Mouse (Mus musculus): ENCODE results near the gene Sik2. TPM values are rescaled to one million over a fixed set of nuclear protein-coding genes. Genes with fewer than 3 reads are reported as not detected.

The Sik2 gene
- polyA plus RNA-seq, 1 experiment = 9.1 TPM

DNA sequence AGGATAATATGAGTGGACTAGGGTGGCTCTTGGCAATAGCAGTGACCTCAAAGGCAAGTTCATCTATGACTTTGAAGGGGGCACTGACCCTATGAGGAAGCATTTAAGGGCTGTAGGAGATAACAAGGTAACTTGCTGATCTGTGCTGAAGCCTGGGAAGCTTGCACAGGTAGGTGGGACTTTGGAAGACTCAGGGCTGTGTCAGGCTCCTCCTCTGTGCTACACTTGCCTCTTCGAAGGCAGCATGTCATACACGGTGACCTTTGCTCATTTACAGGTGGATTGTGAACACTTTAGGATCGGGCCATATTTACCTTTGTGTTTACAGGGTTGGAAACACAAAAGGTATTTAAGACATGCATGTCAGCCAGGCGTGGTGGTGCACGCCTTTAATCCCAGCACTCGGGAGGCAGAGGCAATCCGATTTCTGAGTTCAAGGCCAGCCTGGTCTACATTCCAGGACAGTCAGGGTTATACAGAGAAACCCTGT lies 32.7 kb upstream of the Sik2 start:
- TF ChIP-seq CTCF (IDR thresholded peaks at IDR 0.05; ENCODE audit: control insufficient read depth, insufficient read depth, insufficient read length) = no peak
- TF ChIP-seq MYOG (IDR thresholded peaks at IDR 0.05; ENCODE audit: control insufficient read depth, extremely low read depth, insufficient read length) = no peak
- no peak for TF ChIP-seq MYOD1 (IDR thresholded peaks at IDR 0.05; ENCODE audit: control insufficient read depth, insufficient read length, low read depth)
- no peak for TF ChIP-seq FOSL1 (IDR thresholded peaks at IDR 0.05; ENCODE audit: insufficient read depth, low read length, poor library complexity, severe bottlenecking)
- TF ChIP-seq CEBPB (IDR thresholded peaks at IDR 0.05; ENCODE audit: low read depth) = no peak
- H3K79me2 ChIP-seq (ENCODE audit: control insufficient read depth, insufficient read depth) = no peaks in the 10 kb centered on the region
- H3K4me3 ChIP-seq (ENCODE audit: insufficient read depth, poor library complexity, severe bottlenecking) = no peak overlapping the region
- H3ac ChIP-seq (ENCODE audit: control insufficient read depth, insufficient read length, low read depth) = no peak overlapping the region
- no peaks in the 10 kb centered on the region for H3K36me3 ChIP-seq (ENCODE audit: control insufficient read depth, insufficient read depth)
- no peaks in the 10 kb centered on the region for H3K27me3 ChIP-seq (ENCODE audit: control insufficient read depth, insufficient read depth, insufficient read length)
- no peaks in the 10 kb centered on the region for H3K79me3 ChIP-seq (ENCODE audit: low read depth)

- Histone ChIP-seq H3K36me3 (ENCODE audit: control insufficient read depth, insufficient read depth) (no peaks in the 10 kb centered on the region), H3K4me3 (ENCODE audit: insufficient read depth, poor library complexity, severe bottlenecking) (no peak overlapping the region), H3K79me2 (ENCODE audit: control insufficient read depth, insufficient read depth) (no peaks in the 10 kb centered on the region), H3ac (ENCODE audit: control insufficient read depth, insufficient read length, low read depth) (no peak overlapping the region), H3K79me3 (ENCODE audit: low read depth) (no peaks in the 10 kb centered on the region), H3K27me3 (ENCODE audit: control insufficient read depth, insufficient read depth, insufficient read length) (no peaks in the 10 kb centered on the region)
- TF ChIP-seq MYOD1 (IDR thresholded peaks at IDR 0.05; ENCODE audit: control insufficient read depth, insufficient read length, low read depth) (no peak), FOSL1 (IDR thresholded peaks at IDR 0.05; ENCODE audit: insufficient read depth, low read length, poor library complexity, severe bottlenecking) (no peak), CEBPB (IDR thresholded peaks at IDR 0.05; ENCODE audit: low read depth) (no peak)
Observed at GRCm38 (mm10) chr9:51032785-51033529, 24.1 kb upstream of the Sik2 start.

DNA sequence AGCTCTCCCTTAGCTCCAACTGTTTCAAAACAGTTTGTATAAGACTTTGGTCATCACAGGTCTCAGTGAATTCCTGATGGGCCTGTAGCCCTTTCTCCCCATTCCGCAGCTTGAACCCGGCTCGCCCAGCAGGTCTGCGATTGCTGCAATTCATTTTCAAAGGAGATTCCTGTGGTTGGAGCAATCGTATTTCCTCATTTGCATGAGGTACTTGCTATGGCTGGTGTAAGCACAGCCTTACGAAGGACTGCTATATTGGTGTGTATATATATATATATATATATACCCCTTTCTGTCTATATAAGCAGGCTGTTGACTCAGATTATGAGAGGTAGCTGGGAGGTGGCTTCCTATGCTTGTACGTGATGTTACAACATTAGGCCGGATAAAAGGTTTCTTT lies 23.4 kb upstream of the Sik2 start:
- no peak overlapping the region for H3ac ChIP-seq (ENCODE audit: control insufficient read depth, insufficient read length, low read depth)
- no peaks in the 10 kb centered on the region for H3K36me3 ChIP-seq (ENCODE audit: control insufficient read depth, insufficient read depth)
- TF ChIP-seq CTCF (IDR thresholded peaks at IDR 0.05; ENCODE audit: control insufficient read depth, insufficient read depth, insufficient read length) (no peak), MYOD1 (IDR thresholded peaks at IDR 0.05; ENCODE audit: control insufficient read depth, insufficient read length, low read depth) (no peak), FOSL1 (IDR thresholded peaks at IDR 0.05; ENCODE audit: insufficient read depth, low read length, poor library complexity, severe bottlenecking) (no peak), CEBPB (IDR thresholded peaks at IDR 0.05; ENCODE audit: low read depth) (no peak), USF1 (IDR thresholded peaks at IDR 0.05; ENCODE audit: low read depth) (no peak), MYOG (IDR thresholded peaks at IDR 0.05; ENCODE audit: control insufficient read depth, extremely low read depth, insufficient read length) (no peak), MAX (IDR thresholded peaks at IDR 0.05) (no peak)
- H3K4me3 ChIP-seq (ENCODE audit: insufficient read depth, poor library complexity, severe bottlenecking) = no peak overlapping the region
- H3K27me3 ChIP-seq (ENCODE audit: control insufficient read depth, insufficient read depth, insufficient read length) = no peaks in the 10 kb centered on the region
- no peaks in the 10 kb centered on the region for H3K79me3 ChIP-seq (ENCODE audit: low read depth)
- no peaks in the 10 kb centered on the region for H3K79me2 ChIP-seq (ENCODE audit: control insufficient read depth, insufficient read depth)

DNA sequence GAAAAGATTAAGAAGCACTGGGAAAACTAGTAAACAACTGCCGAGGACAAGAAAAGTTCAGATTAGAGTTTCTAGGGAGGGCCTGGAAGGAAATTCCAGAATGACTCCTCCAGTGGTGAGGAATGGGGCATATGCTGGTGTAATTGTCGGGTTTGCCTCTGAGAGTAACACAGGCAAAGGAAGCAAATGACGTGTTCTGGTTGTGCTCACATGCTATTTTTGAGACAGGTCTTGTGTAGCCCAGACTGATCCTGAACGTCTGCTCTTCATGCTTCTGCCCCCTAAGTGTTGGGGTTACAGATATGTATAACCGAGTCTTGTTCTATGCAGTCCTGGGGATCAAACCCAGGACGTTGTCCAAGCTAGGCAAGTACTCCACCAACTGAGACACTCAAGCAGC lies 22.7 kb upstream of the Sik2 start:
- Histone ChIP-seq H3K27me3 (ENCODE audit: control insufficient read depth, insufficient read depth, insufficient read length) (no peaks in the 10 kb centered on the region), H3K79me3 (ENCODE audit: low read depth) (no peaks in the 10 kb centered on the region), H3K36me3 (ENCODE audit: control insufficient read depth, insufficient read depth) (no peaks in the 10 kb centered on the region), H3K79me2 (ENCODE audit: control insufficient read depth, insufficient read depth) (no peaks in the 10 kb centered on the region), H3ac (ENCODE audit: control insufficient read depth, insufficient read length, low read depth) (no peak overlapping the region), H3K4me3 (ENCODE audit: insufficient read depth, poor library complexity, severe bottlenecking) (no peak overlapping the region)
- no peak for TF ChIP-seq MYOG (IDR thresholded peaks at IDR 0.05; ENCODE audit: control insufficient read depth, extremely low read depth, insufficient read length)
- TF ChIP-seq CTCF (IDR thresholded peaks at IDR 0.05; ENCODE audit: control insufficient read depth, insufficient read depth, insufficient read length) = no peak

GRCm38 (mm10) chr9:51030147-51030546 lies 21.3 kb upstream of the Sik2 start:
- no peak overlapping the region for H3K4me3 ChIP-seq (ENCODE audit: insufficient read depth, poor library complexity, severe bottlenecking)
- TF ChIP-seq FOSL1 (IDR thresholded peaks at IDR 0.05; ENCODE audit: insufficient read depth, low read length, poor library complexity, severe bottlenecking) = no peak
- TF ChIP-seq MAX (IDR thresholded peaks at IDR 0.05) = no peak
- no peak for TF ChIP-seq USF1 (IDR thresholded peaks at IDR 0.05; ENCODE audit: low read depth)
- no peak for TF ChIP-seq CEBPB (IDR thresholded peaks at IDR 0.05; ENCODE audit: low read depth)
- no peaks in the 10 kb centered on the region for H3K36me3 ChIP-seq (ENCODE audit: control insufficient read depth, insufficient read depth)
- no peaks in the 10 kb centered on the region for H3K27me3 ChIP-seq (ENCODE audit: control insufficient read depth, insufficient read depth, insufficient read length)
- H3K79me2 ChIP-seq (ENCODE audit: control insufficient read depth, insufficient read depth) = no peaks in the 10 kb centered on the region
- no peaks in the 10 kb centered on the region for H3K79me3 ChIP-seq (ENCODE audit: low read depth)
- H3ac ChIP-seq (ENCODE audit: control insufficient read depth, insufficient read length, low read depth) = no peak overlapping the region

GRCm38 (mm10) chr9:51026952-51027351 lies 18.1 kb upstream of the Sik2 start:
- Histone ChIP-seq H3K27me3 (ENCODE audit: control insufficient read depth, insufficient read depth, insufficient read length) (no peaks in the 10 kb centered on the region), H3K79me2 (ENCODE audit: control insufficient read depth, insufficient read depth) (no peaks in the 10 kb centered on the region), H3K36me3 (ENCODE audit: control insufficient read depth, insufficient read depth) (no peaks in the 10 kb centered on the region), H3K4me3 (ENCODE audit: insufficient read depth, poor library complexity, severe bottlenecking) (no peak overlapping the region), H3ac (ENCODE audit: control insufficient read depth, insufficient read length, low read depth) (no peak overlapping the region), H3K79me3 (ENCODE audit: low read depth) (no peaks in the 10 kb centered on the region)
- no peak for TF ChIP-seq MAX (IDR thresholded peaks at IDR 0.05)
- TF ChIP-seq MYOG (IDR thresholded peaks at IDR 0.05; ENCODE audit: control insufficient read depth, extremely low read depth, insufficient read length) = no peak
- no peak for TF ChIP-seq CTCF (IDR thresholded peaks at IDR 0.05; ENCODE audit: control insufficient read depth, insufficient read depth, insufficient read length)
- TF ChIP-seq FOSL1 (IDR thresholded peaks at IDR 0.05; ENCODE audit: insufficient read depth, low read length, poor library complexity, severe bottlenecking) = no peak
- TF ChIP-seq USF1 (IDR thresholded peaks at IDR 0.05; ENCODE audit: low read depth) = peak; percentile 54
- no peak for TF ChIP-seq MYOD1 (IDR thresholded peaks at IDR 0.05; ENCODE audit: control insufficient read depth, insufficient read length, low read depth)

Data from C2C12 (cell line).